Mouse (Mus musculus) stomach, postnatal 0 days (tissue): Measurements from ENCODE around the gene Ispd.

ENCODE experiments used
- CTCF ChIP-seq: IDR thresholded peaks from 2 replicates; pipeline ENCODE4 v1.5.1; 2016; ENCODE audit warnings: antibody characterized with exemption, low read depth, mild to moderate bottlenecking, moderate library complexity
- EP300 ChIP-seq: optimal IDR thresholded peaks from 2 replicates; pipeline ENCODE3; 2016; ENCODE audit warnings: antibody characterized with exemption

DNA sequence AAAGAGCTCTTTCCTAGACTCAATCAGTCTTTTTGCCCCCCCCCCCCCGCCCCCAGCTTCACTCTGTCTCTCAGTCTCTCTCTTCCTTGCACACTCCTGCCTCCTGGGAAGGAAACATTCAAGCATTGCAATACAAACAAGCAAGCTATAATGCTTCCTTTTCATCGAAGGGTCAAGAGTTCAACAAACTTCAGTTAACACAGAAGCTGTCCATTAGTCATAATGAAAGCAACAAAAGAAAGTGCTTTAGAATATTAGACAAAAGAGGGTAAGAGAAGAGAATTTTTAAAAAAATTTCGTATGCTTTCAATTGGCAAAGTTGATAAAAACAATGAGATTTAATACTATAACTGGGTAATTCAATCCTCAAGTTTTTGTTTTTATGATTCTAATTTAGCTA is 996 bp upstream of the Ispd start:
- TF ChIP-seq EP300, result no peak
- no peak for TF ChIP-seq CTCF
